Mouse (Mus musculus) forebrain, postnatal 0 days (tissue): Measurements from ENCODE around the gene Gm20696. TPM values are rescaled to one million over a fixed set of nuclear protein-coding genes. Genes with fewer than 3 reads are reported as not detected.

Experiments used
- ATAC-seq: fragments of 200-750 bp; cut with Nextera tagmentation; 2 replicates; pipeline ENCODE4 v1.8.0; 2017; ENCODE audit warnings: mild to moderate bottlenecking, moderate library complexity
- DNase-seq: peaks from one replicate; pipeline ENCODE4 v3.0.0-alpha.2; 2015
- H3K27ac ChIP-seq: fragments of 300-500 bp; sonication (generic); 2 replicates; pipeline ENCODE4 v1.5.1; 2014; ENCODE audit warnings: low read depth, mild to moderate bottlenecking, antibody characterized with exemption, low read length, moderate library complexity, mixed read lengths
- H3K27me3 ChIP-seq: fragments of 300-500 bp; sonication (generic); 2 replicates; pipeline ENCODE4 v1.6.1; 2014; ENCODE audit warnings: mild to moderate bottlenecking, low read length, mixed read lengths; ENCODE audit not compliant: insufficient read depth
- H3K36me3 ChIP-seq: fragments of 300-500 bp; sonication (generic); 2 replicates; pipeline ENCODE4 v1.6.1; 2014; ENCODE audit warnings: mild to moderate bottlenecking, moderate library complexity; ENCODE audit not compliant: insufficient read depth
- H3K4me1 ChIP-seq: fragments of 300-500 bp; sonication (generic); 2 replicates; pipeline ENCODE4 v1.6.1; 2014; ENCODE audit warnings: antibody characterized with exemption; ENCODE audit not compliant: insufficient read depth
- H3K4me2 ChIP-seq: fragments of 300-500 bp; sonication (generic); 2 replicates; pipeline ENCODE4 v1.6.1; 2014; ENCODE audit warnings: low read depth, mild to moderate bottlenecking, moderate library complexity
- H3K4me3 ChIP-seq: fragments of 300-500 bp; sonication (generic); 2 replicates; pipeline ENCODE4 v1.5.1; 2014; ENCODE audit warnings: low read depth, low read length, mixed read lengths
- H3K9ac ChIP-seq: fragments of 300-500 bp; sonication (generic); 2 replicates; pipeline ENCODE4 v1.6.1; 2014; ENCODE audit warnings: mild to moderate bottlenecking
- H3K9me3 ChIP-seq: fragments of 300-500 bp; sonication (generic); 2 replicates; pipeline ENCODE4 v1.6.1; 2016; ENCODE audit warnings: low read length
- CTCF ChIP-seq: sonication (generic); IDR thresholded peaks from 2 replicates; pipeline ENCODE4 v1.5.1; 2016; ENCODE audit warnings: antibody characterized with exemption, control low read depth, low read depth
- WGBS: fragments of 180-500 bp; shearing (Covaris S2); extraction: QIAGEN DNeasy Blood & Tissue Kit; methylation state at CpG from one replicate; pipeline ENCODE4 v1.1.7; 2014; 5-methylcytosine and 5-hydroxymethylcytosine counted together
- polyA plus RNA-seq: library from polyadenylated mRNA; unstranded; fragments of >200 nt; fragmentation: Nextera tagmentation; extraction: Ambion mirVana; gene quantifications from 2 replicates; pipeline ENCODE4 v1.2.1, GENCODE M21; 2015
- total RNA-seq: library from RNA; depleted of rRNA; stranded (reverse); fragments of >200 nt; gene quantifications from 2 replicates; pipeline ENCODE4 v1.2.3, GENCODE M21; 2014

The Gm20696 gene
- total and polyA plus RNA-seq, 2 experiments from 2014 or later, result 2.2 to 2.6 TPM

DNA sequence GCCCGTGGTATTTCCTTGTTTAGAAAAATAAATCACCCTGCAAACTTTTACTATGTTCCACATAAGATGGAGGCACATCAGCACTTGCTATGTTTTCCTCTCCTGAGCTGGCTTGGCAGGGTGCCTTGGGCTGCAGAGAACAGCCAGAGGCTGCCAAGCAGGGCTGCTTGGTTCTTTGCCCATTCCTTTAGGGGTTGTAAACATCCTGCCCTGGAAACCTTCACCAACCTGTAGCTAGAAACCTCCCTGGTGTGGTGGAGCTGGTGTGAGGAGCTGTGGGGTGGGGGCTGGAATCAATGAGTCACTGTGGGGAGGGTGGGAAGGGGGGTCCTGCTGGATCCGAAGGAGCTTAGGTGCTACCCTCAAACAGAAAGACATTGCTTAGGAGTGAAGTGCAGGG, 61.8 kb downstream of the Gm20696 start:
- Histone ChIP-seq H3K9me3 (no peaks in the 10 kb centered on the region), H3K4me2 (no peak overlapping the region), H3K27me3 (no peaks in the 10 kb centered on the region), H3K9ac (no peak overlapping the region), H3K4me1 (peaks cover 4% of the 10 kb centered on the region), H3K4me3 (no peak overlapping the region), H3K36me3 (no peaks in the 10 kb centered on the region), H3K27ac (no peak overlapping the region)
- DNase-seq (peak; percentile 48), ATAC-seq (no peak)
- 46% methylated on average over 2 of the region's 2 CpGs for WGBS
- TF ChIP-seq CTCF, result no peak

DNA sequence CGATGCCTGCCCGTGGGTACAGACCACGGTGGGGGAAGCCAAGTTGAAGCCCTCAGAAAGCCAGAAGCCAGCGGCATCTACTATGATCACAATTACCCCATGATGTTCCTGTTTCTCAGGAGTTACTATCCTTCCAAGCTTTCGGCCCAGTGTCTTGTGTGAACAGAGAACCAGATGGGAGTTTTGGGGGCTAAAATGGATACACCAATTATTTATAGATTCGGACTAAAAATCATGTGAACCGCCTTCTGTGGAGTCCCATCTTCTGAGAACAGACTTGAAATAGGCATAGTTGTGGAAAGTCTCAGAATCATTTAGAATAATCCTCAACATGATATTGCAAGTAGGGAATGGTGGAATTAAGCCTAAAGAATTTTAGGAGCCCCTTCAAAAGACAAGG, 64.2 kb downstream of the Gm20696 start:
- WGBS, result 82% methylated on average over 7 of the region's 7 CpGs
- no peak for TF ChIP-seq CTCF

GRCm38 (mm10) chr6:99600886-99601285, 65.7 kb downstream of the Gm20696 start:
- no peaks in the 10 kb centered on the region for H3K36me3 ChIP-seq
- peaks cover 7% of the 10 kb centered on the region for H3K4me1 ChIP-seq
- no peak overlapping the region for H3K4me2 ChIP-seq
- no peak overlapping the region for H3K9ac ChIP-seq
- no peak overlapping the region for H3K4me3 ChIP-seq
- H3K27ac ChIP-seq, result 0 out of 2 replicates have a peak overlapping the region, but pooled peaks have one; percentile 15
- ATAC-seq, result no peak
- H3K9me3 ChIP-seq, result no peaks in the 10 kb centered on the region
- H3K27me3 ChIP-seq, result no peaks in the 10 kb centered on the region
- TF ChIP-seq CTCF, result no peak
- no peak for DNase-seq
- WGBS, result 70% methylated on average over 8 of the region's 8 CpGs

More for the DNA sequence above, 64.2 kb downstream of the Gm20696 start:
- Histone ChIP-seq H3K4me2 (no peak overlapping the region), H3K27me3 (no peaks in the 10 kb centered on the region), H3K27ac (no peak overlapping the region), H3K36me3 (no peaks in the 10 kb centered on the region), H3K4me3 (no peak overlapping the region), H3K9me3 (no peaks in the 10 kb centered on the region), H3K9ac (no peak overlapping the region), H3K4me1 (peaks cover 7% of the 10 kb centered on the region)
- no peak for ATAC-seq
- DNase-seq, result no peak

DNA sequence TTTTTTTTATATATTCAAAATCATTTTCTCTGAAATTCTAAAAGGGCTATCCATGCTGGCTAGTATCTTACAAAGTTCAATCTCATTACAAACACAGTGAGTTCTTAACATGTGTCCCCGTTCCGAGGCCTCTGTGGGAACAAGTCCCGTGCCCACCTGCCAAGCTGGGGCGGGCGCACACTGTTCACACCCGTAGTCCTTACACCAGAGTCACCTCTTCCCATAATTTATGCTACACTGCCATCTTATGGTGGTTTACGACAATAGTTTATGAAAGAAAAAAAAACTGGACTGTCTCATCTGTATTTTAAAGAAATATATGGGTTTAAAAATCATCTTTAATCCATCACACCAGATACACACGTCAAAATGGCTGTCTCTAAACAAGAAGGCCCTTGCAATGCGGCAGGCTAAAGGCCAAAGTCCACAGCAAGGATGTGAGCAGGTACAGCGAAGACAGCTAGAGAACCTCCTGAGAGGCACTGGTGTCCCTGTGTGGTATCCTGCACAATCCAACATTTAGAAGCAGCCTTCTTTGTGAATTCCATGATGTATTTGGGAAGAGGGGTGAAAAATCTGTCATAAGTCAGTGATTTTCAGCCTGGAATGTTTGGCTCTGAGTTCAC, 66.3 kb downstream of the Gm20696 start:
- Histone ChIP-seq H3K27ac (0 out of 2 replicates have a peak overlapping the region, but pooled peaks have one; percentile 15), H3K27me3 (no peaks in the 10 kb centered on the region), H3K4me2 (peak overlapping the region; percentile 13), H3K4me3 (no peak overlapping the region), H3K36me3 (no peaks in the 10 kb centered on the region), H3K9ac (no peak overlapping the region), H3K9me3 (no peaks in the 10 kb centered on the region), H3K4me1 (peaks cover 7% of the 10 kb centered on the region)
- peak; percentile 73 for TF ChIP-seq CTCF
- ATAC-seq (peak; percentile 82), DNase-seq (peak; percentile 86)
- WGBS, result 23% methylated on average over 10 of the region's 10 CpGs

DNA sequence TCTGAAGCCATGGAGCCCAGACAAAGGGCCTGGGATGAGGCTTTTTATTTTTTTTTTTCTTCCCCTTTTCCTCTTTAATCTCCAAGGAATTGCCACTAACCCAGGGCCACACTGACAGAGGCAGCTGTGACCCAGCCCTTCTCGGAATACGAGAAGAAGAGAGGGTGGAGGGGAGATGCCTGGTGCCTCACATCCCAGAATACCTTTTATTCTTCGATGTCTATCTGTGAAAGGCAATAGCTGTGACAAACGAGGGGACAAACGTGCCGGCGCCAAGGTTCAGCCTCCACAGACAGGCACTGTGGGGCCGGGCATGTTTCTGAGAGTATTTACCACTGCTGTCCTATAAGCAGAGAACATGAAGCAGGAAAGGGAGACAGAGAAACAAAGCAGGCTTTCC, 66.9 kb downstream of the Gm20696 start:
- WGBS, result 11% methylated on average over 8 of the region's 8 CpGs
- Histone ChIP-seq H3K27me3 (no peaks in the 10 kb centered on the region), H3K4me3 (no peak overlapping the region), H3K36me3 (no peaks in the 10 kb centered on the region), H3K27ac (peak overlapping the region; percentile 64; the same call in 1 of the 2 replicates), H3K9ac (0 out of 2 replicates have a peak overlapping the region, but pooled peaks have one; percentile 0), H3K4me2 (peak overlapping the region; percentile 13), H3K9me3 (no peaks in the 10 kb centered on the region), H3K4me1 (peaks cover 7% of the 10 kb centered on the region)
- ATAC-seq (peak; percentile 17; the same call in 1 of the 2 replicates), DNase-seq (peak; percentile 47)
- no peak for TF ChIP-seq CTCF

DNA sequence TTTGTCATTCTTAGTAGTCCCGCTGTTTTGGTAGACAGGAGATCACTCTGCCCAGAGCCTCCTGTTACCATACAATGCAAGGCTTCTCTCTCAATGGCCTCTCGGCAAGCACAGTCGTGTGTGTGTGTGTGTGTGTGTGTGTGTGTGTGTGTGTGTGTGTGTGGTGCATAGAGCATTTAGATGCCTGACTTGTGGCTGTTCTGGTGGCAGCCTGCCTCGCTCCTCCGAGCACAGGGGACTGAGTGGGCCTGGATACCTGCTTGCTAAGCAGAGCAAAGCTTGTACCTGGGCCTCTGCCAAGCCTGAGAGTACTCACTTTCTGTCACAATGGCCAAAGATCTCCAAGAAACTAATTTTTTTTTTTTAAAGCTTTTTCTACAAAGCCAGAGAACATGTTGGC, 67.4 kb downstream of the Gm20696 start:
- no peaks in the 10 kb centered on the region for H3K27me3 ChIP-seq
- H3K36me3 ChIP-seq, result no peaks in the 10 kb centered on the region
- H3K4me2 ChIP-seq, result 0 out of 2 replicates have a peak overlapping the region, but pooled peaks have one; percentile 13
- 0 out of 2 replicates have a peak overlapping the region, but pooled peaks have one; percentile 0 for H3K9ac ChIP-seq
- 34% methylated on average over 5 of the region's 5 CpGs for WGBS
- no peak overlapping the region for H3K27ac ChIP-seq
- no peak overlapping the region for H3K4me3 ChIP-seq
- H3K4me1 ChIP-seq, result peaks cover 7% of the 10 kb centered on the region
- H3K9me3 ChIP-seq, result no peaks in the 10 kb centered on the region
- peak; percentile 51 for DNase-seq
- TF ChIP-seq CTCF, result no peak
- ATAC-seq, result peak; percentile 25; the same call in 1 of the 2 replicates

- peak; percentile 74 for ATAC-seq
- Histone ChIP-seq H3K27me3 (no peaks in the 10 kb centered on the region), H3K4me3 (no peak overlapping the region), H3K9ac (no peak overlapping the region), H3K4me1 (no peaks in the 10 kb centered on the region), H3K36me3 (no peaks in the 10 kb centered on the region), H3K4me2 (no peak overlapping the region), H3K27ac (no peak overlapping the region), H3K9me3 (no peaks in the 10 kb centered on the region)
- WGBS, result 33% methylated on average over 6 of the region's 6 CpGs
- TF ChIP-seq CTCF, result no peak
- DNase-seq, result peak; percentile 25
These were observed 89.6 kb downstream of the Gm20696 start for GRCm38 (mm10) chr6:99577040-99577439.
